Mouse (Mus musculus) thymus, postnatal 36 days (tissue): ENCODE results near the gene Upf2.
"Not testable (repeated sequence)": the region's sequence is repeated elsewhere in the genome, so short reads cannot be mapped to it uniquely, and the experiment has no call there.

Experiments used
- DNase-seq, 2 experiments: peaks; one replicate each; pipeline ENCODE4 v3.0.0; 2022; ENCODE audit warnings: mixed read lengths in 2 of 2

Gene Upf2

GRCm38 (mm10) chr2:5950305-5950704, 964 bp upstream of the Upf2 start:
- no peak for DNase-seq

DNA sequence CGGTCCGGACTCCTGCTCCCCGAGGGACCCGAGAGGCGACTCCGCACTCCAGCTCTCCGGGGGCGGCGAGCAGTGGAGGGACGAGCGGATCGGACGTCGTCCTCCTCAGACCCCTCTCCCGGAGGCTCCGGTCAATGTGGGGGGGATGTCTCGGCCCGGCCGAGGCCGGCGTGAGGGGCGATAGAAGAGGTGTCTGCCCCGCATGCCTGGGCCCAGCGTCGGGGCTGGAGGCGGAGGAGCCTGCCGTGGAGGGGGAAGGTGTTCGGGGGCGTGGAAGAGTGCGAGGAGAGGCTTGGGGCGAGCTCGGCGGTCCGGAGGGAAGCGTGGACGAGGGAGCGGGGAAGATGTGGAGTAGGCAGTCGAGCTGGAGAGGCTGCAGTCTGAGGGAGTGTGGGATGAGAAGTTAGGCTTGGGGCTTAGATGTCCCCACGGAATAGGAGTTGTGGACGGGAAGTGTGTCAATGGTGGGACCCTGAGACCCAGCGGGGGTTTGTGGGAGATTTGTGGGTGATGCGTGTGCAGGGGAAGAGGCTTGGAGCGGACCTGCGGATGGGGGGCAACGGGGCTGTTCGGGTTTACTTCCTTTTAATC, 447 bp downstream of the Upf2 start:
- no peak for DNase-seq

DNA sequence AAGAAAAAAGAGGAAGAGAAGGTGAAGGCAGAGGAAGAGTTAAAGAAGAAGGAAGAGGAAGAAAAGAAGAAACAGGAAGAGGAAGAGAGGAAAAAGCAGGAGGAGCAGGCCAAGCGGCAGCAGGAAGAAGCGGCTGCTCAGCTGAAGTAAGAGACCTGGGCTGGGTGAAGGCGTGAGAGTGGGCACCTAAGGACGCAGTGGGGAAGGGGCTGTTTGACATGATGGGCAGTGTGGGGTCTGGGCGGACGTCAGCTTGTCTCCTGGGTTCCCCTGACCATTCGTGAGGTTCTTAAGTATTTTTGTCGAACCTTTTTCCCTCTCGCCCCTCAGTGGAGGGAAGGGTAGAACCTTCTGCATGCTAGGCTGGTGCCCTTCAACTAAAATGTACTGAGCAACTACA, 6.4 kb downstream of the Upf2 start:
- peak in 1 of 2 experiments; percentile 10 for DNase-seq

GRCm38 (mm10) chr2:5962265-5962664, 11.0 kb downstream of the Upf2 start:
- no peak for DNase-seq

GRCm38 (mm10) chr2:5963729-5964128, 12.5 kb downstream of the Upf2 start:
- not testable (repeated sequence) for DNase-seq

DNA sequence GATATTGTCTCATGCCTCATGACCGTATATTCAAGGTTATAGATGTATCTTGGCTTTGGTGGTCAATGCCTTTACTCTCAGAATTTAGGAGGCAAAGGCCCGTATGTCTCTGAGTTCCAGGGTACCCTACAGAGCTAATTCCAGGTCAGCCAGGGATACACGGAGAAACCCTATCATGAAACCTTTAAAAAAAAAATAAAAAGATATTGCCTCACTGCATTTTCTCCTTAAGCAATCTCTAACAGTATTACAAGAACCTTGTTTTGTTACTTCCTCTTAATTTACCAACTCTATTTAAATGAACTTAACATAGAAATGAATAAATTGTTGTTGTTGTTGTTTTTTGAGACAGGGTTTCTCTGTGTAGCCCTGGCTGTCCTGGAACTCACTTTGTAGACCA, 14.7 kb downstream of the Upf2 start:
- no peak for DNase-seq

DNA sequence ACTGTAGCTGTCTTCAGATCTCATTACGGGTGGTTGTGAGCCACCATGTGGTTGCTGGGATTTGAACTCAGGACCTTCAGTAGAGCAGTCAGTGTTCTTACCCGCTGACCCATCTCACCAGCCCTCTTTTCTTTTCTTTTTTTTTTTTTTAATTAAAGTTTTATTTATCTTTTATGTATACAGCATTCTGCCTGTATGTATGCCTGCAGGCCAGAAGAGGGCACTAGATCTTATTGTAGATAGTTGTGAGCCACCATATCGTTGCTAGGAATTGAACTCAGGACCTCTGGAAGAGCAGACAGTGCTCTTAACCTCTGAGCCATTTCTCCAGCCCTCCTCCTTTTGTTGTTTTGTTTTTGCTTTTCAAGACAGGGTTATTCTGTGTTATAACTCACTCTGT, 19.4 kb downstream of the Upf2 start:
- DNase-seq, result not testable (repeated sequence)

- no peak for DNase-seq
Observed at GRCm38 (mm10) chr2:5977532-5977931, 26.3 kb downstream of the Upf2 start.

DNA sequence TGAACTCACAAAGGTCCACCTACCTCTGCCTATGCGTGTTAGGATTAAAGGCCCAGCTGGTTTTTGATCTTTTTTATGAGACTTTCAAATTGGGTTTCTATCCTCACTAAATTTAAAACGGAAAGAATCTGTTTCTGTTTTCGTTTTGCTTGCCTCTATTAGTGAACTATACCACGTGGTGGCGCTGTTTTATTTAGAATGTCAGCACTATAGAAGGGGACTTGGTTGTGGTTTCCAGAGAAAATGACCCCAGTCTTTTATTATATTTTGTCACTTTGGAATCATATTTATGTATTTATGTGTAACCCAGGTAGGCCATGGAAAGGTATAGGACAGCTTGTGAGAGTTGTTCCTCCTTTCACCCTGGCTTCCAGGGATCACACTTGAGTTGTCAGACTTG, 44.3 kb downstream of the Upf2 start:
- DNase-seq, result no peak

DNA sequence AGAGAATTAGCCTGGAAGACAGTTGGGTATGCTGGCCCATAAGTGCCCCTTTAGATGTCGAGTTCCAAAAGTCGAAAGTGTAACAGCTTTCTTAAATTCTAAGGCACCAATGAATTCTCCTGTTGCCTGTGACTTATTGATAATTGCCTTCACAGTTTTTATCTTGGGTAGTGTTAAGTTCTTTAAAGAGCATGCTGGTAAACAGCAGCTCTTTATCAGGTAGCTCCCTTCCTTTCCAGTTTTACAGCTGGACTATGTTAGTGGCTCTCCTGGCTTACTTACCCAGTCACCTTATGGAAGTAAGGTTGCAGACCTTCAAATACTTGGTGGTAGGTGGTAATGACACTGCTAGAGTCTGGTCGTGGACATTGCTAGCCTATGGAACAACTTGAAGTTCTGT, 52.7 kb downstream of the Upf2 start:
- no peak for DNase-seq

DNA sequence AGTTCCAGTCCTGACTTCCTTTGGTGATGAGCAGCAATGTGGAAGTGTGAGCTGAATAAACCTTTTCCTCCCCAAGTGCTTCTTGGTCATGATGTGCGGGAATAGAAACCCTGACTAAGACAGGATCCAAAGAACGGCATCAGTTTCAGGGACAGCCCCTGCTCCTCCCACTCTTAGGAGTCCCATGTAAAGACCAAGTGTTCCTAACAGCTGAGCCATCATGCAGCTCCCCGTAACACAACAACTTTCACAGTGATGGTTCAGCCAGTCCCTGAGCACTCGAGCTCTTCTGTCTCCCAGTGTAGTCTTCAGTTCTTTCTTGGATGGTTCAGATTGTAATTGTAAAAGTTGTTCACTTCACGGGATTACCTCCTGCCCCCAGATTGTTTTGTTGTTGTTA, 63.3 kb downstream of the Upf2 start:
- no peak for DNase-seq

DNA sequence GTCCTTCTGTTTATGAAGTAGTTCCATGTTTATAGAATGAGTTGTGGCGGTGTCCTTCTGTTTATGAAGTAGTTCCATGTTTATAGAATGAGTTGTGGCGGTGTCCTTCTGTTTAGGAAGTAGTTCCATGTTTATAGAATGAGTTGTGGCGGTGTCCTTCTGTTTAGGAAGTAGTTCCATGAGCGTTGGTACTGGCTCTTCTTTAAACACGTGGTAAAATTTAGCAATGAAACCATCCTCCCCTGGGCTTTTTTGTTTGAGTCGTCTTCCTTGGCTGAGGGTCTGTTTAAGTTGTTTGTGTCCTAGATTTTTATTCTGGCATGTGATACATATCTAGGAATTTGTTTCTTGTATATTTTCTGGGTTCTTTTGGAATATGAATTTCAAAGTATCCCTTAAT, 63.9 kb downstream of the Upf2 start:
- DNase-seq, result not testable (repeated sequence)

DNA sequence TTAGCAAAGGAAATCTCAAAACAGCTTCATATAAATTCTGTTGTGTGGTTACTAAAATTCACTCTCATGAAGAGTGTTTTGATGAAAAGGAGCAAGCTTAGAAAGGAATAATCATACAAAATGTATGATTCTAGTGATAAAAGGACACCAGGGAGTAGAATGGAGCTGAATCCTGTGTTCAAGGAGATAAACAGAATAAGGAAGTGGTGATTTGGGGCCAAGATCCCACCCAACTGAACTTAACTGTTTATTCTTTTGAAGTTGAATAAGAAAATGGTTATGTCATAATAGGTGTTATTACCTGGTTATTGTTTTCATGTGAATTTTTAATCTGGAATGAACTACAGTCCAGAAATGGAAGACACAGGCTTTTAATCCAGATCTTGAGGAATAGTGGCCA, 69.3 kb downstream of the Upf2 start:
- DNase-seq, result no peak

DNA sequence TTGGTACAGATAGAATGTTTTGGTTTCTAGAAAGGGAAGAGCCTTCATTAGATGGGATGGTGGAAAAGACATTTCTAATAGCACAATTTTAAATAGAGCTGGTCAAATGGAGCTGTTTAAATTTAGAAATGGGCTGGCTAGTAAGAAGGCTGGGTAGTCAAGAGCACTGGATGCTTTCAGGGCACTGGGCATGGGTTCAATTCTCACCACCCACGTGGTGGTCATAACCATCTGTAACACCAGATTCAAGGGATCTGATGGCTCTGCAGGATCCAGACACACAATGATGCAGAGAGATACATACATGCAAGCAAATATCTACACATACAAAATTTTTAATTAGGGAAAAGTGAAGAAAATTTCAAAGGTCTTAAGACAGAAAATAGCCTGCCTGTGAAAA, 91.4 kb downstream of the Upf2 start:
- DNase-seq, result no peak

DNA sequence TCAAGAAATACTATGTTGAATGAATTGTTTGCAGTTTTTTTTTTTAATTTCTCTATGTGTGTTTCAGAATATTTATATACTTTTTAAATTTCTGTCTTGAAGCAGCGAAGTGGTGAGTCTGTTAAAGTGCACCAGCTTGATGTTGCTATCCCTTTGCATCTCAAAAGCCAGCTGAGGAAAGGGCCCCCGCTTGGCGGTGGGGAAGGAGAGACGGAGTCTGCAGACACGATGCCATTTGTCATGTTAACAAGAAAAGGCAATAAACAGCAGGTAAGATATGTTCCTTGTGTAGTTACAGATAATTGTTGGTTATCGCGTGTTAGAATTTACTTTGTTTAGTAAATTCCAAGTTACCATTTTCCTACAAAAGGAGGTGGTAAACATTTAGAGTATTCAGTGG, 95.5 kb downstream of the Upf2 start:
- DNase-seq, result no peak

GRCm38 (mm10) chr2:6048570-6048969, 97.3 kb downstream of the Upf2 start:
- no peak for DNase-seq

- no peak for DNase-seq
Observed at GRCm38 (mm10) chr2:6049018-6049417, 97.7 kb downstream of the Upf2 start.

DNA sequence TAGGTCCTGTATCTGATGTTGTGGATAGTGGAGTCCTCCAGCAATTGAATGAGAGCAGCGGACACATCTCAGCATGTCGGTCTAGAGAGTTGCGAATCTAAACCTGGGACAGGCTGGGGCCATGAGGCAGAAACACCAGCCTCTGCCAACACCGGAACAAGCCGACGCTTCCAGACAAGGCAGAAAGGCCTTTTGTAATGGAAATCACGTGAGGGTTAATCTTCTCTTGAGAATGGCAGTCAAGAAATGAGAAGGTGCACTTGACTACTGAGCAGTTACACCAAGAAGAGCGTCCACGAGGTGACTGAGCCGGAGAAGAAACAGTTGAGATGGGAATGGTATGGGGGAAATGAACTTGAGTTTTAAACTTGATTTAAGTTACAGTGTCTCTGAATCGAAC, 104.2 kb downstream of the Upf2 start:
- DNase-seq, result no peak

DNA sequence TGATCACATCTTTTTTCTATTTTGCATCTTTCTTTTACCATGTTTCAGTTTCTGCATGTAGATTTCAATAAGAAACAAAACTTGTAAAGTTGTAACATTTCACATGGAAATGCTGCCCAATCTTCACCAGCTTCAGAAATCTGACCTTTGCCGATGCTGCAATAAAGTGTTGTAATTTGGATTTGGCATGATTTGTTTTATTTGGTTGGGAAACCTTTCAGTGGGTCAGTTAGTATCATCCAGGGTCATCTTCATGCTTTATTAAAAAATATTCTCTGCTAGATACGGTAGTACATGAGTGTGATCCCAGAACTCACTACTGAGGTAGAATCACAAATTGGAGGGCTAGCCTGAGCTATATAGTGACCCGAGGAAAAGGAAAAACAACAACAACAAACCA, 105.2 kb downstream of the Upf2 start:
- no peak for DNase-seq

DNA sequence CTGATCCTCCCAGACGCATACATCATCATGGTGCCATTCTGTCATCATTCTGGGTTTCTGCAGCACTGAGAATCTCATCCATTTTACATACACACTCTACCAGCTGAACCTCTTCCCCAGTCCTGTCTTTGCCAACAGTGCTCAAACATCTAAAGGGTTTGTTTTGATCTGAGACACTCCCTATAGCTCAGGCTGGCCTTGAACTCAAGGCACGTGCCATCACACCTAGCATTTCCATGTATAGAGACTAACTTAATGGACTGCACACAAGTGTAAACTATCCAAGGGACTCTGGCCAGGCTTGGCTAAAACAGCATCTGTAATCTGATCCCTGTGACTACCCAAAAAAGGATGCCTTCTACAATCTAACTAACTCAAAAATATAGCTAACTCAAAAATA, 108.0 kb downstream of the Upf2 start:
- DNase-seq, result no peak

- DNase-seq, result no peak
Observed at GRCm38 (mm10) chr2:6060071-6060804, 109.0 kb downstream of the Upf2 start.

GRCm38 (mm10) chr2:6067341-6067740, 116.1 kb downstream of the Upf2 start:
- no peak for DNase-seq

GRCm38 (mm10) chr2:6070925-6071324, 119.7 kb downstream of the Upf2 start:
- DNase-seq, result no peak

DNA sequence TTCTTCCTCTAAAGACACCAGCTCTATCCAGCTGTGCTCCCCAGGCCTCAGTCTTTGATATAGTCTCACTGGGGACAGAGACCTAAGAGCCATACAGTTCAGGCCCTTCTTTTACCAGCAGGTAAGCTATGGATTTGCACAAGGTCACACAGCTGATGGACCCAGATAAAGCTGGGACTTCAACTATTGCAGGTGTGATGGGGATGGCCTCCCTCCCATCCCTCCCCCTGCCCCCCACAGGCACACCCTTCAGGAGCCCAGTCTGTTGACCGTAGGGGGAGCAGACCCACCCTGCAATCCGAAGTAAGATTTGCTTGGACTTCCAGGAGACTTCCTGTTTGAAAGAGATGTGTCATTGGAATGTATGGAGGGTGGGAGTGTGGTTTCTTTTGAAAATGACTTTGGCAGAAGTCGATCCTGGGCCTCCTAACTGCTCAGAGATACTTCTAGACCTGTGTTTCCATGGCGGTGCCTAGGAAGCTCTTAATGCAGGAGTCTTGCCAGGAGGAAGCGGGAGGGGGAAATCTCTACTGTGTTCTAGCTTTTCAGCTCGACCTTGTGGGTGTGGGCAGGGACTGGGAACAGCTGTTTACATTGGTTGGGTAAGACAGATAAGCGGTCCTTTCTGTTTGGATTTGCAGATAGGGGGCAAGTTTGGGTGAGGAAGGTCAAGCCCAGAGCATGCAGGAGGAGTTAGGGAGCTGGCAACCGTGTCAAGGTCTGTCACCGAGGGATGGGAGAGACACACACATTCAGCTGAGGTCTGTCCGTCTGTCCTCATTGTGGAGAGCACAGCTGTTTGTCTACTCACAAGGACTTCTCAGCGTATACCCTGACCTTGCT, 120.5 kb downstream of the Upf2 start:
- DNase-seq, result no peak
